Mouse (Mus musculus) frontal cortex, postnatal 10 days (tissue): ENCODE results near the gene Tmem174.

Source experiments
- DNase-seq, 2 experiments: peaks; one replicate each; pipeline ENCODE4 v3.0.0; 2022; ENCODE audit warnings: low spot score in 2 of 2, mixed read lengths in 1 of 2

The Tmem174 gene

DNA sequence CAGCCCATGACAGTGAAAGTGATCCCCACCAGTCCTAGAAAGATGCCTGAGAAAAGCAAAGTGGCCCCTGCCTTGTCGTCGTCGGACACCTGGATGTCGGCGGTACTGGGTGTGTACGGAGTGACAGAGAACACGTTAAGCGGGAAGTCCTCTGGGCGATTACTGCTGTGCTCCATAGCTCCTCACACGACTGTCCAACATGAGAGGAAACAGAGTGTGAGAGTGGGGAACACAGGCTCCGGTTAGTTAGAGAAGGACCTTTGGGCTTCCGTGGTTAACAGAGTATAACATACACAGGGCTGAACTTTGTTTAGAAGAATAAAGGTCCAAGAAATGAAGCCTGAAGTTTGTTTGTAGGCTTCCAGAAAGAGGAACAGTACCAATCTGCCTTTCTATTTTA, at the start of gene Tmem174:
Gene Tmem174 (minus strand): TSS at position 266 of the 400 bp plus-strand sequence.
- DNase-seq, result no peak

GRCm38 (mm10) chr13:98684144-98684900, 47.1 kb upstream of the Tmem174 start:
- no peak for DNase-seq

GRCm38 (mm10) chr13:98683412-98683811, 46.2 kb upstream of the Tmem174 start:
- DNase-seq, result no peak

GRCm38 (mm10) chr13:98680470-98681060, 43.4 kb upstream of the Tmem174 start:
- DNase-seq, result no peak

DNA sequence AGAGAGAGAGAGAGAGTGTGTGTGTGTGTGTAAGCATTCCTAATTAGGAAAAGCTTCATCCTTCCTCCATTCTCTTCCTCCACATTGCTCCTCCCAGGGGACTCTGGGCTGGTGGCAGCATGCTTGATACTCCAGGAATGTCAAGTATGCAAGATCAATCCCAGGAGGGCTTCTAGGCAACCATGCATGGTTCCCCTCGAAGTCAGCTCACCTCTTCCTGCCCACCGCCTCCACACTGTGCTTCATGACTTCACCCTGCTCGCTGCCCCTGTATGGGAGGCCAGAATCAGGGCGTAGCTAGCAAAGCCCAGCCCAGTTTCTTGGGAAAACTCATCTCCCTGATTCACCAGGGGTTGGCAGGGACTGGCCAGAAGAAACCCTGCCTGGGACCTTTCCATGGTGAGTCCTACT, 42.4 kb upstream of the Tmem174 start:
- DNase-seq, result no peak

DNA sequence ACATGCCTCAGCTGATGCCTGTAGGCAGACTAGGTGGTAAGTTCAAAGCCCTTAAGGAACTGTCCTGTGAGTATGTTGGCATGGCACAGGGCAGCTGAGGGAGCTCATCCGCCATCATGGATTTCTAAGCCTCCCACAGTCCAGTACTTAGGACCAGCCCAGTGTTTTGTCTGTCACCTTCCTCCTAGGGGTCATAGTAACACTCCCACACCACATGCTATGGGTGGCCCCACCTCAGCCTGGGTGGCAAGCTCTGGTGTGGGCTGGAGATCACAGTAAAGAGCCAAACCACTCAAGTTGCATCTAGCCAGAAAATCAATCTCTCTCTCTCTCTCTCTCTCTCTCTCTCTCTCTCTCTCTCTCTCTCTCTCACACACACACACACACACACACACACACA, 42.0 kb upstream of the Tmem174 start:
- no peak for DNase-seq

DNA sequence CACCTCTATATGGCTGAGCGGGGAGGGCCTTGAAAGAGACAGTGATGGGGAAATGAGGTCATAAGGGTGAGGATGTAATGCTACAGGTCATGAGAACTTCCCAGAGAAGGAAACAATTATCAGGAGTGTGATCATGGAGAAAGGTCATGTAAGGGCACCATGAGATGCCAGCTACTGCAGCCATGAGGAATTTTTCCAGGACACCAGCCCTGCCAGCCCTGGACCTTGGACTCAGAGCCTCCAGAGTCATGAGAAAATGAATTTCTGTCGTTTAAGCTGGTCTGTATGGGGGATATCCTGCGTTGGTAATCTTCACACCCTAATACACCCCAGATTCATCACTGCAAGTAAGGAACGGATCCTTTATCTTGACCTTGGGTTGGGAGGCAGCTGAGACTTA, 36.7 kb upstream of the Tmem174 start:
- DNase-seq, result no peak

DNA sequence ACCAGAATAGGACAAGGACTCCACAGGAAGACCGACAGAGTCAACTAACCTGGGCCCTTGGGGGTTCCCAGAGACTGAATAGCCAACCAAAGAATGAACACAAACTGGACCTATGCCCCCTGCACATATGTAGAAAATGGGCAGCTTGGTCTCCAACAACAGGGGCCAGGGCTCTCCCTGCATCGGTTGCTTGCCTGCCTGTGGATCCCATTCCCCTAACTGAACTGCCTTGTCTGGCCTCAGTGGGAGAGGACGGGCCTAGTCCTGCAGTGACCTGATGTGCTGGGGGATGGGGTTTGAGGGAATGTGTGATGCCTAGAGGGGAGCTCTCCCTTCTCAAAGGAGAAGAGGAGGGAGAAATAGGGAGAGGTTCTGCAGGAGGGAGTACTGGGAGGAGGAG, 32.1 kb upstream of the Tmem174 start:
- no peak for DNase-seq

GRCm38 (mm10) chr13:98667316-98667715, 30.1 kb upstream of the Tmem174 start:
- no peak for DNase-seq

DNA sequence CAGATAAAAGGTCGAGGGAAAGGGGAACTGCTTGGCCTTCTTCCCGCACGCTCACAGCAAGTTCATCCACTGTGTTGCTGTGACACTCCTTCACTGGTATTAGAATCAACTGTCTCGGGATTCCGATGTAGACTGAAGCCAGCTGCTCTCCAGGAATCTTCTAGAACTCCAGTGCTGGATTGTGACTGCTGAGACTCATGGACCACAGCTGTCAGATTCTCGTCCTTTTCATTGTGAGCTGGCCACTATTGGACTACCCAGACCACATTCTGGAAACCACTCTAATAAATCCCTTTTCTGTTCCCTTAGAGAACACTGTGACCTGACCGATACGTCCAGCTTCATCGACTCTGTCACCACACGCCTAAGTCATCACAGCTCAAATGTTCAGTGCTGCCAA, 28.0 kb upstream of the Tmem174 start:
- DNase-seq, result no peak

DNA sequence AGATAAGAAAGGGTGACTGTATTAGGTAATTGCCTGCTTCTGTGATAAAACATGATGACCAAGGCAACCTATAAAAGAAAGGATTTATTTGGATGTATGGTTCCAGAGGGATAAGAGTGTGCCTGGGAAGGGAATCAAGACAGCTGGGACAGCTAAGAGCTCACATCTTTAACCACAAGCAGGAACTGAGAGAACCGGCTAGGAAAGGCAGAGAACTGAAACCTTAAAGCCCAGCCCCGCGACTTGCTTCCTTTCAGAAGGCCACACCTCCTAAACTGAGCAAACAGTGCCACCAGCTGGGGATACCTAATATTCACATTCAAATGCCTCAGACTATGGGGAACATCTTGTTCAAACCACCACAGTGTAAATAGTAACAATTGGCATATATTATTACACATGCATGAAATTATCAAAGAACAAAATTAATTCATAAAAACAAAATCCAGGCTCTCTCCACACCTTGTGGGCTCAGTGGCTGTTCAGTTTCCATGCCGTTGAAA, 25.0 kb upstream of the Tmem174 start:
- DNase-seq, result no peak

DNA sequence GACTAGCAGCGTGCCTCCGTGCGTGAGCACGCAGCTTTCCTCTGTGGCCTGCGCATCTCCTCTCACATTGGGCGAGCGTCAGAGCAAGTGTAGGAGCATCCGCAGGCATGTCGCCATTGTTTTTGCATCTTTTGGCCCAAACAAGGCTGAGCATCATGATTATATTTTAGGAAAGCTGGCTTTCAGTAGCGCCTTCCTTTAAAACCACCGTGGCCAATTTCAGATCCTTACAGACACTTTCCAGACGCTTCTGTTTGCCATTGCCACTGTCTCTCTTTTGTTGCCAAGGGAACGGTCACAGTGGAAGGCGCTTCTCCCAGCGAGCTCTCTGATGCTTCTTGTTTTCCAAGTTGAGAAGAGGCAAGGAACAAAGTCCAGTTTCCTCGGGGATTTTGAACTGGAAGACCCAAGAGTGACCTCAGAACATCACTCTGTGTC, 18.8 kb upstream of the Tmem174 start:
- DNase-seq, result peak; percentile 32 to 46

DNA sequence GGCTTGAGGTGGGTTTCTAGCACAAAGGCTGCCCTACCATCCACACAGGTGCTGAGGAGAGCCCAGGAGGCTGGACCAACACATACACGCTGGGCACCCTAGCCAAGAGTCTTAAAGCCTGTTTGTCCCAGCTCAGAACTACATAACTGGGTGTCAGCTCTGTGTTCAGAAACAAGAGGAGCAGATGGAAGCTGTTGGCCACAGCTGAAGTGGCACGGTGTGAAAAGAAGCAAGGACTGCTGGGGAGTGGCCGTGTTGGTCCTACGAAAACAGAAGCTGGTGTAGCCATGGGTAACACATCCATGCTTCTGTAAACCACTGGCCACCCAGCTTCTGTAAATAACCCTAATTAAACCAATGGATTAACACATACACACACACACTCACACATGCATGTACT, 18.1 kb upstream of the Tmem174 start:
- no peak for DNase-seq

GRCm38 (mm10) chr13:98654129-98654939, 17.1 kb upstream of the Tmem174 start:
- no peak for DNase-seq

- no peak for DNase-seq
Observed at GRCm38 (mm10) chr13:98652194-98652593, 15.0 kb upstream of the Tmem174 start.

DNA sequence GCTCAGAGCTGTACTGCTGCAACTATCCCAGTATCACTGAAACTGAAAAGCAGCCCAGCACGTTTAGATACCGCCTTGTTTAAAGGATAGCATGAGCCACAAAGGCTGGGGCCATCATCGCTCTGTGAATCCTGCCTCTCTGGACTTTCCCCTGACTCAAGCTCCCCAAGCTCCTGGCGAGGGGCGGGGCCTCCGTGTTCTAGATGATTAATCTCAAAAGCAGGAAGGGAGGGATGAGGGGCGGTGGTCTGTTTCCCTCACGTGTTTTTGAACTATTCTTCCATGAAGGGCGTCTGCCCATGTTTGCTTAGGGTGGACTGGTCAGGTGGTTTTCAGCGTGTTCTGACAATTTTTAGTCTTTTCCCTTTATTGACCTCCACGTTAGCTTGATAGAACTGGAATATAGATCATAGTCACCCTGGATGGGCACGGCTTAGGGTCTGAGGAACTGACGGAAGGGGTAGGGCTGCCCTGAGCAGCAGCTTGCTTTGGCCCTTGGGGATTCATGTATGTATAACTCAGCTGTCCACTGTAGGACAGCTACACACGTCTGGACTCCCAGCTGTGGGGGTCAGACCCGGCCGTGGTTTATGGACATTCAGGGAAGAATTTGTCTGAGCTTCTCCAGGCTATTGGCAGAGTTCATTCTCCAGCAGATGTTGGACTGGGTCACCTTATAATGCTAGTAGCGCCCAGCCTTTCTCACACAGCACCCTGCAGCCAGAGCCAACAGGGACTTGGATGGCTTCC, 14.2 kb upstream of the Tmem174 start:
- DNase-seq, result no peak

DNA sequence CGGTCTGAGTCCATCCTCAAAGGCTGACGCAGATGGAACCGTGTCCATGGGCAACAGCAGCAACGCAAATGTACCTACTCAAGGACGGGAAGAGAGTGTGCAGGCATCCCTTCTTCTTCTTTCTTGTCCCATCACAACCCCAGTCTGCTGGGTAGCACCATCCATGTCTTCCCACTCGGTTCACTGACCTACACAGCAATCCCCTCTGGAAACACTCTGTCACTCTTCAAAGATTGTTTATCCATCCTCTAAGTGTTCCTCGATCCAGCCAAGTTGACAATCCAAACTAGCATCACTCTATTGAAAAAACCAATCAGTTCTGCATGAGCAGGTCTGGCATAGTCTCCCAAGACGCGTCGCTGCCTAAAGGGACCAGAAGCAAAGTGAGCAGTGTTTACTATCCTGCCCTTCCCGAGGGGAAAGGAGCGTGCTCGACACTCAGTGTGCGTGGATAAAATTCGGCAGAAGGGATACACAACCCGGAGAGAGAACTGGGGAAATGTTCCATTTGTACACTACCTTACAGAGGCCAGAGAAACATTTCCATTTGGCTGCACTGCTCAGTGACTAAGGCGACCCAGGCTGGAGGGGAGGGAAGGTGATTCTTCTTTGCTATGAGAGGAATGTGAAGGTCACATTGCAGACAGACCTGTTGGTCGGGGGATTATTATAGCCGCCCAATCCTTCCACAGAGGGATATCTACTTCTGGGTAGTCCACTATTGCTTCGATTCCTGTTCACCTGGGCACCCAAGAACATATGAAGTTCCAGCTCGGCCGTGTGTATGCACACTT, 10.8 kb upstream of the Tmem174 start:
- no peak for DNase-seq

GRCm38 (mm10) chr13:98638507-98639166, 1.4 kb upstream of the Tmem174 start:
- DNase-seq, result no peak

DNA sequence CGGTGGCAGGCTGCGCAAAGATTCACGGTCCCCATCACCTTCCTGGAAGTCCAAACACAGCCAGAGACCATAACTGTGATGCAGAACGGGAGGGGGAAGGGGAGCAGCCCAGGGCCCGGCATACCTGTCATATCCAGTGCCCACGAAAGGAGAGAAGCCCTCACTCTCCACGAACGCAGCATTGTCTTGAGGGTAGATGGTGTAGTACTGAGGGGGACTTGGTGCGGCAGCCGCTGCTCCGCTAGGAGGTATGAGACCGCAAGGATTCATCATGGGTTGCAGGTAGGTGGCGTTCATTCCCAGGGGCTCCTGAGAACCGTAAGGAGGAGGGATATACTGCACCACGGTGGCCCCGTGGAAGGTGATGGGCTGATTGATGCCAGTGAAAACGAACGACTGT, 639 bp downstream of the Tmem174 start:
- DNase-seq, result no peak
